Mouse (Mus musculus): ENCODE data around the gene Nr1i3. TPM values are rescaled to one million over a fixed set of nuclear protein-coding genes. Genes with fewer than 3 reads are reported as not detected.

Gene Nr1i3
- total and polyA plus RNA-seq, 3 experiments: 0.24 to 1.7 TPM; not detected in 1

DNA sequence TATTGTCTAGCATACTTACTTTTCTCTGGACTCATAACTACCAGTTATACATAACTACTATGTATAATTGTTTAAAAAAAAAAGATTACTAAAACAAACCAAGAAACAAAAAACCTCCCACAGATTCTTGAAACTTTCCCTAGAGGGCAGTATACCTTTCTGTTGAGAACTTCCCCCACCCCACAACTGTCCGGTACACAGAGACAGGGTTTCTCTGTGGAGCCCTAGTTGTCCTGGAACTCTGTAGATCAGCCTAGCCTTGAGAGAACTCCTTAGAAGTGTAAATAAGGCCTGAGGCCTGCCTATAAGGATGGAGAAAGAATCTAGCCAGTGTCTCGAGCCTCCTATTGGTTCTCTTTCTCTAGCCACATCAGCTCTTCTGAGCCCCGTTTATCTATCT, 49.5 kb upstream of the Nr1i3 start (continued):
- TF ChIP-seq CTCF (IDR thresholded peaks at IDR 0.05 in 2 of 3, conservative IDR thresholded peaks at IDR 0.05 in 1 of 3; ENCODE audit: control insufficient read depth in 1 of 3, insufficient read depth in 1 of 3, low read depth in 2 of 3, low read length in 3 of 3, poor library complexity in 1 of 3, severe bottlenecking in 1 of 3) (peak; percentile 12 to 49 (median 20); a peak in 5 of 6 replicates), MAFK (IDR thresholded peaks at IDR 0.05; ENCODE audit: borderline replicate concordance, low read depth, low read length) (no peak), NELFE (IDR thresholded peaks at IDR 0.05; ENCODE audit: low read depth, low read length) (no peak), KAT2A (conservative IDR thresholded peaks at IDR 0.05; ENCODE audit: low read depth, low read length) (no peak), BHLHE40 (IDR thresholded peaks at IDR 0.05; ENCODE audit: borderline replicate concordance, low read depth, low read length) (no peak), MXI1 (IDR thresholded peaks at IDR 0.05; ENCODE audit: low read depth, low read length) (no peak), TBP (IDR thresholded peaks at IDR 0.05; ENCODE audit: low read depth, low read length) (no peak), MAX (IDR thresholded peaks at IDR 0.05; ENCODE audit: low read length) (no peak), RCOR1 (IDR thresholded peaks at IDR 0.05; ENCODE audit: low read depth, low read length) (no peak), GATA1 (IDR thresholded peaks at IDR 0.05; ENCODE audit: low read depth, low read length) (no peak), POLR2AphosphoS5 (IDR thresholded peaks at IDR 0.05; ENCODE audit: borderline replicate concordance, low read depth, low read length) (no peak), ZKSCAN1 (IDR thresholded peaks at IDR 0.05; ENCODE audit: low read depth, low read length) (no peak), HCFC1 (IDR thresholded peaks at IDR 0.05; ENCODE audit: low read depth, low read length) (no peak), ELF1 (IDR thresholded peaks at IDR 0.05; ENCODE audit: low read depth, low read length) (no peak), MAZ (IDR thresholded peaks at IDR 0.05; ENCODE audit: low read depth, low read length) (no peak), RAD21 (IDR thresholded peaks at IDR 0.05; ENCODE audit: low read depth, low read length) (peak; percentile 44), POLR2AphosphoS2 (IDR thresholded peaks at IDR 0.05; ENCODE audit: low read length) (no peak), CHD1 (IDR thresholded peaks at IDR 0.05; ENCODE audit: low read depth, low read length) (no peak), ZNF384 (IDR thresholded peaks at IDR 0.05; ENCODE audit: low read depth, low read length) (peak; percentile 29; the same call in 1 of the 2 replicates), ETS1 (IDR thresholded peaks at IDR 0.05; ENCODE audit: low read depth, low read length) (no peak), USF1 (IDR thresholded peaks at IDR 0.05; ENCODE audit: low read depth, low read length) (no peak), MEF2A (IDR thresholded peaks at IDR 0.05; ENCODE audit: extremely low read depth, insufficient replicate concordance, low read depth, low read length, poor library complexity, severe bottlenecking) (no peak), SIN3A (IDR thresholded peaks at IDR 0.05; ENCODE audit: low read length) (no peak), CHD2 (IDR thresholded peaks at IDR 0.05; ENCODE audit: low read length) (no peak)

GRCm38 (mm10) chr1:171165629-171166345, 48.0 kb upstream of the Nr1i3 start:
- H3K36me3 ChIP-seq (ENCODE audit: control insufficient read depth in 1 of 2, insufficient read depth in 2 of 2, low read length in 2 of 2): peaks cover 0 to 2% of the 10 kb centered on the region in 2 experiments; a peak in 1 of 4 replicates
- no peaks in the 10 kb centered on the region for H3K79me2 ChIP-seq (ENCODE audit: control insufficient read depth, insufficient read depth, low read length, poor library complexity)
- H3K4me3 ChIP-seq (ENCODE audit: control insufficient read depth in 1 of 2, insufficient read depth in 1 of 2, low read depth in 2 of 2, low read length in 2 of 2): no peak overlapping the region
- peak; percentile 24 for DNase-seq (ENCODE audit: low read depth, low spot score)
- TF ChIP-seq TAL1 (IDR thresholded peaks at IDR 0.05; ENCODE audit: low read length) (no peak), USF1 (IDR thresholded peaks at IDR 0.05; ENCODE audit: low read depth, low read length) (no peak), SIN3A (IDR thresholded peaks at IDR 0.05; ENCODE audit: low read length) (no peak), UBTF (IDR thresholded peaks at IDR 0.05; ENCODE audit: borderline replicate concordance, insufficient read depth, low read depth, low read length) (no peak), CHD1 (IDR thresholded peaks at IDR 0.05; ENCODE audit: low read depth, low read length) (no peak), MEF2A (IDR thresholded peaks at IDR 0.05; ENCODE audit: extremely low read depth, insufficient replicate concordance, low read depth, low read length, poor library complexity, severe bottlenecking) (no peak), MXI1 (IDR thresholded peaks at IDR 0.05; ENCODE audit: low read depth, low read length) (no peak), GATA1 (IDR thresholded peaks at IDR 0.05; ENCODE audit: low read depth, low read length) (no peak), USF2 (IDR thresholded peaks at IDR 0.05; ENCODE audit: borderline replicate concordance in 1 of 2, insufficient read depth in 1 of 2, low read depth in 1 of 2, low read length in 2 of 2) (no peak), RCOR1 (IDR thresholded peaks at IDR 0.05; ENCODE audit: low read depth, low read length) (no peak), HCFC1 (IDR thresholded peaks at IDR 0.05; ENCODE audit: low read depth, low read length) (no peak), BHLHE40 (IDR thresholded peaks at IDR 0.05; ENCODE audit: borderline replicate concordance, low read depth, low read length) (no peak)
- no peak overlapping the region for H3K27ac ChIP-seq (ENCODE audit: control insufficient read depth, low read depth, low read length)
- H3K4me1 ChIP-seq (ENCODE audit: control insufficient read depth in 1 of 2, insufficient read depth in 2 of 2, low read length in 2 of 2): peaks cover 0 to 2% of the 10 kb centered on the region in 2 experiments; a peak in 2 of 4 replicates
- no peak overlapping the region for H3K9ac ChIP-seq (ENCODE audit: control insufficient read depth, low read depth, low read length, poor library complexity, severe bottlenecking)
- no peaks in the 10 kb centered on the region for H3K9me3 ChIP-seq (replicated peaks; ENCODE audit: insufficient read depth, low read length)
- H3K27me3 ChIP-seq (ENCODE audit: control insufficient read depth in 1 of 2, insufficient read depth in 2 of 2, low read length in 2 of 2): no peaks in the 10 kb centered on the region; a peak in 1 of 4 replicates

All from MEL (cell line).